Mouse (Mus musculus) splenic B cell, adult 2 months (primary cell): Measurements from ENCODE around the gene Hspb6.

Source experiments
- DNase-seq: peaks from one replicate; pipeline ENCODE4 v3.0.0-alpha.2; 2011; ENCODE audit warnings: low read depth, low spot score
- H3K27me3 ChIP-seq: 2 replicates; pipeline ENCODE4 v1.6.1; 2012; ENCODE audit warnings: mild to moderate bottlenecking, low read length, moderate library complexity, mixed read lengths; ENCODE audit not compliant: control insufficient read depth, poor library complexity, insufficient read depth, severe bottlenecking
- H3K36me3 ChIP-seq: 2 replicates; pipeline ENCODE4 v1.6.1; 2012; ENCODE audit warnings: mild to moderate bottlenecking, low read length, moderate library complexity, mixed read lengths; ENCODE audit not compliant: control insufficient read depth, poor library complexity, insufficient read depth, severe bottlenecking

Gene Hspb6

DNA sequence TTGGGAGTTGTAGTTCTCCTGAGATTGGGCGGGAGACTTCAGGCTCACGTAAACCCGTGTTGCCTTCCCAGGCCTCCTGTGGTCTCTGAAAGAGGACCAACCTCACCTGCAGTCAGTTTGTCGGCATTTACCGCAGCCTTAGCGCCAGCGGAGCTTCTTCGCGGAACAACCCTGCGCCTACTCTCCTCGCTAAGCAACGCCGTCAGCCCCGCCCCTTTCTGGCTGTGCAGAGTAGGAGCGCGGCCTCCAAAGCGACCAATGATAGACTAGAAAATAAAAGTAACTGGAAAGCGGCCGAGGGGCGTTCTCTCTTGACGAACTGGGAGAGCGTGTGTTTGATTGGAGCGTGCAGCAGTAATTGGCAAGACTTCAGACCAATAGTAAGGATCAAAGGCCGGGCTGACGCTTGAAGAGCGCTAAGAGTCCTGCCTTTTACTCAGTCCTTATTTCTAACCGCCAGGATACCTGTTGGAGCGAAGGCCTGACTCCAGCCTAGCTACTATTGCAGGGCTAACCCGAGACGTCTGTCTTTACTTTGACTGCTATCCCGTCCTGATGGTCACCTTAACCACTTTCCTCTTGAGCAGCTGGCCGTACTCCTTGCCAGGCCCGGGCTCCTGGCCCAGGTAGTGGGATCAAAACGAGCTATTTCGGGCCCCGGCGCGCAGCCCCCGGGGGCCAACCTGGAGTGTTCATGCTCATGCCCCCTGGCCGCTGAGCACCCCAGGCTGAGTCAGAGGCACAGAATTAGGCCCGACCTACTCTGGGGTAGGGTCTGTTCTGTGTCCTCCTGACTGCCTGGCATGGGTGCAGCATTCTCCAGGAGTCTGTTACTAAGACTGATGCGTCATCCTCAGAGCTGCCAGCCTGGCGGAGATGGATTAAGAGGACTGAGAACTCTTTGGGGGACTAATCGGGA lies at the start of gene Hspb6, which contains the start of gene Proser3:
Gene Hspb6 (plus strand): TSS at position 77 of the 919 bp plus-strand sequence.
Gene Proser3 (minus strand): TSS at position 198 of the 919 bp plus-strand sequence.
- H3K27me3 ChIP-seq: no peaks in the 10 kb centered on the region
- DNase-seq: peak; percentile 97
- H3K36me3 ChIP-seq: peaks cover 8% of the 10 kb centered on the region; the same call in 1 of the 2 replicates

DNA sequence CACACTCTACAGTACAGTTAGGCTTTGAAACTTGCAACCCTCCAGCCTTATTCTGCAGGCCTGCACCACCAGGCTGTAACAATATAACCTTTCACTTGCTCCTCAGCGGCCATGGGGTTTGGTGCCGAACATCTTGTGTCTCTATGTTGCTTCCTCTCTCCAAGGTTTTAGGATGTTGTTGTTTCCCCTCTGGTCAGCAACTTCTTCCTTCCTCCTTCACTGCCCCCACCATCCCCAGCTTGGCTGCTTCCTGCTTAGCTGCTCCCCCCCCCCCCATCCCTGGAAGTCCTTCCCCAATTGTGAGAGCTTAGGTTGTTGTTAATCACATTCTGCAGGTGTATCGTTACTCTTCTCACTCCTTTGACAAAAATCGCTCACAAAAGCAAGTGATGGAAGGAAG lies 43.9 kb upstream of the Hspb6 start:
- Histone ChIP-seq H3K27me3 (no peaks in the 10 kb centered on the region), H3K36me3 (no peaks in the 10 kb centered on the region)
- DNase-seq: no peak

DNA sequence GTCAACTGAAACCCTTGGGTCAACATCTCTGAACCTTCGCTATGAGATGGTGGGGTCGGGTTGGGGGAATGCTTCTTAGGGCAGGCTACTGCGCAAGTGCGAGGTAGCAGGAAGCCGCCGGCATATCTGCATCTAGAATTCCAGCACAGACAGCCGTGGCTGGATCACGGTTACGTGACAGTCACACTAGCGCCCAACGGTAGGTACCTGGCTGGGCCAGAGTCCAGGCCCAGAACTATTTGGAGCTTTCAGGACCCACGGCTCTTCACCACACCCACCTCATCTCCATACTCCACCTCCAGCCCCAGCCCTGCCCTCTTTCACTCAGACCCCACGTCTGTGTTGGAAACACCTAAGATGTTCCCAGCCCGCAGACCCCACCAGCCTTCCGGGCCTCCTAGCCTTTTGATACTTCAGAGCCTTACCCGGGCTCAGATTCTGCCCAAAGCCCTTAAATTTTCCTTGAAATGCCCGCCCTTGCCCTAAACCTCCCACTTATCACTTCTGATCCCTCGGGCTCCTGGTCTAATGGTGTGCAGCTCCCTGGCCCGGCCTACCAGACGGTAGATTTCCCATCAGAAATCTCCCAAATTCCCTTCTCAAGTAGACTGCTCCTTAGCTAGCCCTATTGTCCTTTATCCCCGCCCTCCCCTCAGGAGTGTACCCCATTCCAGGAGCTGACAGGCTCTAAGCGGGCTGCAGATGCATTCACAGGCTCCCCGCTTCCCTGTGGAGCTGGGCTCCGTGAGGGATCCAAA lies 36.8 kb upstream of the Hspb6 start:
- DNase-seq: no peak
- Histone ChIP-seq H3K27me3 (no peaks in the 10 kb centered on the region), H3K36me3 (no peaks in the 10 kb centered on the region)

DNA sequence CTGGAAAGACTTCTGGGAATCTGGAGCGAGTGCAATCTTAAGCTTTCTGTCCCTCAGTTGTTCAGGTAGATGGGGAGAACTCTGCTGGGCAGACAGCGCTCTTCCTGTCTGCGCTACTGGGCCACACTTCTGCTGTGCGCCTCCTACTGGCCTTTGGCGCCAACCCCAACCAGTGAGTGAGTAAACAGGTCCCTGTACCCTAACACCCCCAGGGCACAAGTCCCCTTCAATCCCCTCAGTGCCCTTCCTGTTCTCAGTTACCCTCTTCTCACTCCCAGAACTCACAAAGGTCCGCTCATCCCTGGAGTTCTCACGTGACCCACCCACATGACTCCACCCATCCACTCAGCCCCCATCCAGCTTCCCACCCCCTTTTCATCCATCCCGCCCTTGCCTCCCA lies 33.7 kb upstream of the Hspb6 start:
- Histone ChIP-seq H3K36me3 (no peaks in the 10 kb centered on the region), H3K27me3 (no peaks in the 10 kb centered on the region)
- DNase-seq: no peak

DNA sequence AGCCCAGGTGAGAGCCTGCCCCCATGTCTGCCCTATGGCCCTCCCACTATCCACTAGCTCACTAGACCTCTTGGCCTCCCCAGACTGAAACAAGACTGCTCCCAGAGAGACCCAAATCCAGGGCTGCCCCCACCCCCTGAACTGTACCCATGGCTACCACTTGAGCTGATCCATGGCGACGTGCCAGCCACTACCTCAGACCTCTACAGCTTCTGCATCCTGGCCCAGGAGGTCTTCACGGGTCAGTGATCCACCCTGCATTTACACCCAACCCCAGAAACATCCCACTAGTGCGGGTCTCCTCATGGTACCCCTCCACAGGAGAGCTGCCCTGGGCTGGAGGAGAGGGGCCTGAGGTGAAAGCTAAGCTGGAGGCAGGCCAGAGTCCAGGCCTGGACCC lies 31.6 kb upstream of the Hspb6 start:
- no peaks in the 10 kb centered on the region for H3K36me3 ChIP-seq
- DNase-seq: no peak

DNA sequence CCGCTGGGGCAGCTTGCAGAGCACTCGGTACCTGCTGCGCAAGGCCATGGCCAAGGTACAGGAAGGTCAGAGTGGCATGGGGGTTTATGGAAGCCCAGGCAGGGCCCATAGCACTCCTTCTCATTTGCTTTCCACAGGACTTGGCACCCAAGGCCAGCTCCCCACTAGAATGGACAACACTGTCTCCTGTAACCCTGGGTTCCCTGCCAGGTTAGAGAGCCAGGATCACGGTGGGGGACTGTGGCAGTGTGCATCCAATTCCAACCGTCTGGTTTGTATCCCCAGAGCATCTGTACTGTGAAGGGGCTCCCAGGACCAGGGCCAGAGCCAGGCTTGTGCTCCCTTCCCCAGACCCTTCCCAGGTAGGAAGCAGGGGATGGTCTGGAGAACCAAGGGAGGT lies 31.1 kb upstream of the Hspb6 start:
- no peak for DNase-seq
- Histone ChIP-seq H3K36me3 (no peaks in the 10 kb centered on the region), H3K27me3 (no peaks in the 10 kb centered on the region)

More for the DNA sequence above, 31.6 kb upstream of the Hspb6 start:
- no peaks in the 10 kb centered on the region for H3K27me3 ChIP-seq

DNA sequence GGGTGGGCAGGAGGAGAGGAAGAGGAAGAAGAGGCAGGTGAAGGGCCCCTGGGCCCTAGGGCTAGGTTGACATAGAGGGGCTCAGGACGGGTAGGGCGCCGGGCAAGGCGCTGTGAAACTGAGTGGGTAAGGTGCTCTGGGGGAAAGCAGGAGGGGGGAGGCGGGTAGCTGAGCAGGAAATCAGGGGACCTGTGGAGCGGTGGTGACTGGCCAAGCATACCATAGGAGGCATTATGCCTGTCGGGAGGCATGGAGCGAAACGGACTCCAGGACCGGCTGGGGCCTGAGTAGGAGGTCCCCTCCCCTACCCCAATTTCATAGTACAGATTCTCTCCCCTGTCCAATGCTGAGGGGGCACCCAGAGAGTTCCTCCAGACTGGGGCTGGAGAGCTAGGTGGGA lies 29.1 kb upstream of the Hspb6 start:
- no peak for DNase-seq
- Histone ChIP-seq H3K27me3 (no peaks in the 10 kb centered on the region), H3K36me3 (no peaks in the 10 kb centered on the region)

DNA sequence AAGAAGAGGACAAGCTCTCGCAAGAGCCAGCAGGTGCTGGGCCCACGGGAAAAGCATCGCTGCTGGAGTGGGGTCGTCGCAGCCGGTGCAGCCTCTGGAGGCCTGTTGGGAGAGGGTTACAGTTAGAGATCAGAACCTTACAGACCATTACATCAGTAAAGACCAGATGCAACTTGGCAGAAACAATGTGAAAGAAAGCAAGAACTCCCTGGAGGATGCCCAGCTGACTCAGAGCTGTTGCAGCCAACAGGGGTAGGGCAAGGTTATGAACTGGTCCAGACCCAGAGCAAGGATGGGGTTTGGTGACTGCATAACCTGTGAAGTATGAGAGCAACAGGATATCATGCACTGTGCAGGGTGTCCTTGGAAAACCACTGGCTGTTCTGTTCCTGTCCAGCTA lies 27.5 kb upstream of the Hspb6 start:
- Histone ChIP-seq H3K36me3 (no peaks in the 10 kb centered on the region), H3K27me3 (no peaks in the 10 kb centered on the region)
- no peak for DNase-seq

DNA sequence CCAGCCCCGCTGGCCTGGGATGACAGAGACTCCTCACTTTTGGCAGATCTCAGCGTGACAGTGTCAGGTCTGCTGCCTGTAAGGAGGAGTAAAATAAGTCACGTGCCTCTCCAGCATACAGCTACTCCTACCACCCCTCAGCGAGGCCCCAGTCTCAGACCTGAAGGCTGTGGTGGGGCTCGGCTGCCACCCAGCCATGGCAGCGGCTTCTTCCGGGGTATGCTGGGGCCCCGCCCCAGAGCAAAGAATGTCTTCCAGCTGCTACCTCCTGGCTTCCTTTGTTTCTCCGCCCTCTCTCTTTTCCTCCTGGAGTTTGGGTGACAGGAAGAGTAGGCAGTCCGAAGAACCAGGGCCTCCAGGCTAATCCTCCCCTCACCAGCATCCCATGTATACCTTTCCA lies 26.0 kb upstream of the Hspb6 start:
- H3K36me3 ChIP-seq: no peaks in the 10 kb centered on the region
- no peaks in the 10 kb centered on the region for H3K27me3 ChIP-seq

DNA sequence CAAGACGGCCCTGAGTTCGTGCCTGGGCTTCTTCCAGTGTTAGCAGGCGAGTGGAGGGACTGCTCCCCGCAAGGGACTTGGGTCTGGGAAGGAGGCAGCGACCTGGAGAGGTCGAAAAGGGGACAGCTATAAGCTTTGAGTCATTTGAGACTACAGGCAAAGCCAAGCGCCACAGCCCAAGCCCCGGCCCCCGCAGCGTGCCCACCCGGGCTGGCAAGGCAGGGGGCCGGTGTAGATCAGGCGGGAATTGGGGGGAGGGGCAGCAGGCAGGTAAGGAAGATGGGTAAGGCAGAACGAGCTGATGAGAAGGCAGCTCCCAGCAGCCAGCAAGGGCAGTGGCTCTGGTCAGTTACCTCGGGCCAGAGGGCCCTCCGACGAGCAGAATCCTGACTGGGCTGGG lies 25.6 kb upstream of the Hspb6 start:
- DNase-seq: no peak
- no peaks in the 10 kb centered on the region for H3K27me3 ChIP-seq

More for the DNA sequence above, 26.0 kb upstream of the Hspb6 start:
- DNase-seq: no peak

DNA sequence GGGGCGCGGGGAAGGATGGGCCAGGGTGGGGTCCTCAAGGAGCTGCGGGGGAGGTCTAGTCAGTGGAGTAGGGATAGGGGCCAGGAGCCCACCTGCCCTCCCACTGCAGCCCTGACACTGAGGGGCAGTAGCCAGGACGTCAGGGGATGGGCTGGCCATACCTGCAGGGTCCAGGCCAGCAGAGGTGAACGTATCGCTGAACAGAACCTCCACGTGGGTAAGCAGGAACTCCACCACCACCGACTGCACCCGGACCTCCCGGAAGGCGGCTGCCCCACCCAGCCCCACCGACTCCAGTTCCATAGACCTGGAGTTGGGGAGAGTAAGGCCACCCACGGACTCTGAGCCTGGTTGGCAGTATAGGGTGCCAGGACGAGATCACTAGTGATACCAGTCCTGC lies 25.0 kb upstream of the Hspb6 start:
- Histone ChIP-seq H3K36me3 (no peaks in the 10 kb centered on the region), H3K27me3 (no peaks in the 10 kb centered on the region)
- no peak for DNase-seq

More for the DNA sequence above, 25.6 kb upstream of the Hspb6 start:
- no peaks in the 10 kb centered on the region for H3K36me3 ChIP-seq

DNA sequence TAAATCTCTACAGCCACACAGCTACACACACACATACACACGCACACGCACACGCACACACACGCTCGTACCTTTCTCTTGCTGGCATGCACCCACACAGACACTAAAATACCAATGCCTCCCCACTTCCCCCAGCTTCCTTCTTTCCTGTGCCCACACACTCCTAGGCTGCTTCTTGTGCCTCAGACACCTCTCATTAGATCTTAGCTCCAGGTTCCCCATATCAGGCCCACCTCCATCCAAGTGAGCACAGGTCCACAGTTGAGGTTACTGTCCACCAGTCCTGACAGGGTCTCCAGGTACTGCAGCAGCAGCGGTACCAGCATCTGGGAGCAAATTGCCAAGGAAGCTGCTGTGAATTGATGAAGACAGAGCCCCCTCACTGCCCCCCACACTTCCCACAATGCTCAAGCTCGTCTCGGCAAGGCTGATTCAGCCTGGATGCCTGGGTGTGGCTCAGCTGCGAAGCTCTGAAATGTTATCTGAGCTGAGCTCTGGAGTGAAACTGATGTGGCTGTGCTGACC lies 20.6 kb upstream of the Hspb6 start:
- H3K27me3 ChIP-seq: no peaks in the 10 kb centered on the region
- no peak for DNase-seq
- H3K36me3 ChIP-seq: no peaks in the 10 kb centered on the region

DNA sequence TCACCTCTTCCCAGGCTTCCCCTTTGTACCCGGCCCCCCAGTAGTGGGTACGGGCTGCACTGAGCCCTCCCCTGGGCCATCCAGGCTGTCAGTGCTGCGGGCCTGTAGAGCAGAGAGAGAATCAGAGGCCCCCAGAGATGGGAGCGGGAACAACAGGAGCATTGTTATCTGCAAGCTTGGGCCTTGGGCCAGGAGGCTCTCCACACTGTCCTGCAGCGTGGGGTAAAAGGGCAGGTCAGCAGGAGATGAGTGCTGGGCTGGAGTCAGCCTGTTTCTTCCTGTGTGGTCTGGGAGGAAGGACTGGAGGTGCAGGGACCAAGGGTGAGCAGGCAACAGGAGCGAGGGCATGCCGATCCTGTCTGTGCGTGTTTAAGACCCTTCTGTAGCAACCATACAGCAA lies 19.0 kb upstream of the Hspb6 start:
- no peak for DNase-seq
- Histone ChIP-seq H3K27me3 (no peaks in the 10 kb centered on the region), H3K36me3 (no peaks in the 10 kb centered on the region)

DNA sequence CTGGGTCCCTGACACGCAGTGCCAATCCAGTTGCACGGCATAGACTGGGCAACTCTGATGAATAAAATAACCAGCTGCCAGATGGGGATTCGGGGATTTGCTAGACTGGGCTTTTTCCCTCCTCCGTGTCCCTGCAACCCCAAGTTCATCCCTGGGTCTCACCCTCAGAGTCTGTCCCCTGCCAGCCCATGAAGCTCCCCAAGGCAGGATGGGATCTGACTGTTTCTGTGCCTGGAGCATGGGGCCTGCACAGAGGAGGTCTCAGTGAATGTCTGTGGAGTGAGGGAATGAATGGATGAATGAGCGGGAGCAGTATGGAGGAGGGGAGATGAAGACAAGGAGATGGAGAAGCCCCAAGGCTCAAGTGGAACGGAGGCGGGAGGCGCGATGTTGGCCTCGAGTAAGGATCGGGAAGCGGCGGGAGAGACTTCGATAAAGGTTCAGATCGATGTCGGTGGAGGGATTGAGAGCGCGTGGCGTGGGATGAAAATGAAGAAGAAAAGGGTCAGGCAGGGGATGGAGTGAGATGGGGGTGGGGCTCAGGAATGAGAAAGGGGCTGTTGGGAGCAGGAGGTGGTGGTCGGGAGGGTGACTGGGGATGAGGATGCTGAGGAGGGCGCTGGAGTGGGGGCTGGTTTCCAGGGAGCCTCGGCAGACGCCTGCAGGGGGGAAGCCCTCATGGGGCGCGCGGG lies 17.9 kb upstream of the Hspb6 start:
- H3K27me3 ChIP-seq: no peaks in the 10 kb centered on the region
- DNase-seq: peak; percentile 15

More for the DNA sequence above, 17.9 kb upstream of the Hspb6 start:
- no peaks in the 10 kb centered on the region for H3K36me3 ChIP-seq
